Mouse (Mus musculus) neutrophil, adult 59 days (primary cell): ENCODE data around the gene Kif18a. TPM values are rescaled to one million over a fixed set of nuclear protein-coding genes. Genes with fewer than 3 reads are reported as not detected.

ENCODE experiments used
- total RNA-seq, 2 experiments: library from RNA; stranded (reverse); gene quantifications; 1 replicate in 1 of 2; 2 replicates in 1 of 2; pipeline ENCODE4 v1.2.4; 2023

Gene Kif18a
- 10 to 100 TPM; 13.7 to 17.3 TPM for total RNA-seq

DNA sequence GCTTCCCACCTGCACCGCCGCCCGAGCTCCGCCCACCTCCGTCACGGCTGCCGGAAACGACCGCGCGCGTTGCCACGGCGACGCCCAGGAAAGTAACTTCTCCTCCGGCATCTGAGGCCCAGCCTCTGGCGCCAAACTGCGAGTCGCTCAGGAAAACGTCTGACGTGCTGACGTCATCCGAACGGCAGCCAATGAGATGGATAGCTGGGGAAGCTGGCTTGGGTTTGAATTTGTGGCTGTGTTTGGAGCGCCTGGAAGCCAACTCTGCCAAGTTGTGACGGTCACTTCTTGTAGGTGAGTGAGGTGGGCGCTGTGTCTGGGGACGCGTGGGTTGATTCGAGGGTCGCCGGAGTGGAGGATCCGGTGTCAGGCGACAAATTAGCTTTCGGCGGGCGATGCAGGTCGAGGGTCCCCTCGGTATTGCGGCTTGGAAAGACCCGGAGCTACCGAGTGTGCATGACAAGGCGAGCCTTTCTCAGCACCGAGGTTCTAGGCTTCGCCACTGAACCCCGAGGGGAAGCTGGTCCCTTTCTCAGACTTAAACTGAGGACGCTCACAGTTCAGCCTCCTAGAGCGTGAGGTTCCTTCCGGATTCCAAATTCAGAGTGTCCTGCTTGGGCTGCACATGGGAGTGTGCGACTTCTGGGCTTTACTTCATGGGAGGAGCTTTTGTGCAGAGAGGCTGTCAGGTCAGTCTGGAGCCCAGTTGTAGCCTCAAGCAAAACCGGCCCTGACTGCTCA is at the start of gene Kif18a, which contains the start of gene Mettl15:
Kif18a (plus strand) TSS at position 139 of the 741 bp plus-strand sequence.
Mettl15 (minus strand) TSS at position 149 of the 741 bp plus-strand sequence.

Other genes starting within 250 kb of the Kif18a start
- gene Mettl15, start within 50 bp of the Kif18a start, total RNA-seq = 1 to 10 TPM; 2.2 to 3.5 TPM